Mouse (Mus musculus) stomach, postnatal 0 days (tissue): ENCODE measurements around the gene Scn8a.

Source experiments
- CTCF ChIP-seq: IDR thresholded peaks from 2 replicates; pipeline ENCODE4 v1.5.1; 2016; ENCODE audit warnings: antibody characterized with exemption, low read depth, mild to moderate bottlenecking, moderate library complexity
- EP300 ChIP-seq: optimal IDR thresholded peaks from 2 replicates; pipeline ENCODE3; 2016; ENCODE audit warnings: antibody characterized with exemption

DNA sequence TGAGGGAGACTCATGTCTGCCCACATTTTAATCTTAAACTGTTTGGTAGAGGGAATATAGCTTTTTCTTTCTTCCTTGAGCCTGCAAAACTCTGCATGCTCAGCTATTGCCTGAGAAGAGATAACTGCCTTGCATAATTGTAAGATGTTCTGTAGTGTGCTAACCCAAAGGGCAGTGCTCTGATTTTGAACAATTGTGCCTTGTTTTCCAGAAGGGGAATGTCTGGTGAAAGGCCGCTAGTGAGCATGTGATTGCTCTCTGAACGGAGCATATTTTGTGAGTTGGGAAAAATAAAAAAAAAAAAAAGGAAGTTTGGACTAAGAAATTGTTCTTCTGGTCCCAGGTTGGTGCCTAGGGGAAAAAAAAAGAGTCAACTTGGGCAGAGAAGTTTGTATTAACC, 159.3 kb downstream of the Scn8a start:
- no peak for TF ChIP-seq CTCF
- no peak for TF ChIP-seq EP300
